Mouse (Mus musculus): ENCODE results near the gene B3gnt6. TPM values are rescaled to one million over a fixed set of nuclear protein-coding genes. Genes with fewer than 3 reads are reported as not detected.
A peak's percentile ranks its signal among the peaks of the same experiment; 100 is the strongest.

Gene B3gnt6
- total RNA-seq, 1 experiment from 2014 or later = 1.0 TPM

DNA sequence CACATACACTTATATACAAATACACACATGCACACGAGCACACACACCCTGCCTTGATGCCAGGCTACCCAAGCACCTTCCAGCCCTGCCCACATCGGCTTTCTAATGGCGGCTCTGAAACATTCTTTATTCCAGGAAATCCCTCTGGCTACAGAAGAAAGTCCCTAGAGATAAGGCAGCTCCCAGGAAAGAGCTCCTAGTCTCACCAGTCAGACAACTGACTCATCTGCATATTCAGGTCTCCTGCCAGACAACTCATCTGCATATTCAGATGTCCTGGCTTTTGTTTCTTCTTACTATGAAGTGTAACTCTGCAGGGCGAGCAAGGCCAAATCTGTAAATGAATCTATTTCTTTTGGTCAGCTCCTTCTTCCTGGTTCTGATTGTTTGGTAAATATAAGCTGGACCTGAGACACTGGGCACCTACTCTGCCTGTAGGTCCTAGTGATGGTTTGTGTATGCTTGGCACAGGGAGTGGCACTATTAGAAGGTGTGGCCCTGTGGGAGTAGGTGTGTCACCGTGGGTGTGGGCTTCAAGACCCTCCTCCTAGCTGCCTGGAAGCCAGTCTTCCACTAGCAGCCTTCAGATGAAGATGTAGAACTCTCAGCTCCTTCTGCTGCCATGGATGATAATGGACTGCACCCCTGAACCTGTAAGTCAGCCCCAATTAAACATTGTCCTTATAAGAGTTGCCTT, 41.5 kb downstream of the B3gnt6 start:
- no peak for ATAC-seq (replicated peaks in 1 of 2; ENCODE audit: insufficient read depth in 1 of 2, low FRiP score in 2 of 2, low TSS enrichment in 1 of 2, low read depth in 1 of 2, poor library complexity in 2 of 2, severe bottlenecking in 2 of 2)

DNA sequence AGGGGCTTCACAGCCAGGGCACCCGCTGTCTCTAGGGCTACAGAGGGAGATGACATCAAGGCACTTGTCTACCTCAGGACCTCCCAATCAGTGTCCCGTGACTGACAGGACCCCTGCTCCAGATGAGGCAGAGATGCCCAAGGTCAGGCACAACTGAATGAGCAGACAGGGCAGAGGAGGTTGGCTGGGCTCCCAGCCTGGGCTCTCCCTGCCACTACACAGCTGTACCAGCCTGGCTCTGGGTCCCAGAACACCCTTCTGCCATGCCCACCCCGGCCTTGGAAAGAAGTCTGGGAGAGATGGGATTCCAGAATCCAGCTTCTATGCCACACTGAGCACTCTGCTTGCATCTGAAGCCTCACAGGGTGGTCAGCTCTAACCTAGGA, 43.0 kb downstream of the B3gnt6 start:
- no peak for ATAC-seq (replicated peaks in 1 of 2; ENCODE audit: insufficient read depth in 1 of 2, low FRiP score in 2 of 2, low TSS enrichment in 1 of 2, low read depth in 1 of 2, poor library complexity in 2 of 2, severe bottlenecking in 2 of 2)

DNA sequence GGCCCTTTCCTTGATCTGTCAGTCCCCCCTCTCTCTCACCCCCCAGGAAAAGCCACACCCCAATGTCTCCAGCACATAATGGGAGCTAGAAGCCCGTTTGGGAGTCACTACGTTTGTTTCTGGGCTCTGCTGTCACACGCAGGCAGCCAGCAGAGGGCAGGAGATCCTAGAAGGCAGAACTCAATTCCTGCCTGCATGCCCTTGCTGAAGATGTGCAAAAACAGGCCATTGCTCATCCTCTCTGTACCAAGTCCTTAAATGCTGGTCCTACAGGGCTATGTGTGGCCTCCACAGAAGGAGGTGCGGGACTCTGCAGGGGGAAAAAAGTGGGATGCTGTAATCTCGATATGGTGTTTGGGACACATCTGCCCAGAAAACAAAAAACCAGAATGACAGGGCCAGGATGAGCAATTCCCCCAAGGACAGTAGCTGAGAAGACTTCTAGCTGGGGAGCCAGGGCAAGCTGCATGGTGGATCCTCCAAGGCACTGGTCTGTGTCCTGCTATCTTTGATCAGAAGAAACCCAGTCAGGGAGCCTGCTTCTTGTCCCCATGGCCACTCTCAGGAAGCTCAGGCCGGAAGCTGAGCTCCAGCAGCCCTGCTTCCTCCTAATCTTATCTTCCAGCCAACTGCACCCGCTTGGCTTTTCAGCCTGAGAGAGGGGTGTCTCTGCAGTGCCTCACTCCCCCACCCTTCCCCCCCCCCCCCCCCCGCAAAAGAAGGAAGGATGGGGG, 43.6 kb downstream of the B3gnt6 start:
- ATAC-seq (replicated peaks in 1 of 2; ENCODE audit: insufficient read depth in 1 of 2, low FRiP score in 2 of 2, low TSS enrichment in 1 of 2, low read depth in 1 of 2, poor library complexity in 2 of 2, severe bottlenecking in 2 of 2) = peak; percentile 63 to 64

DNA sequence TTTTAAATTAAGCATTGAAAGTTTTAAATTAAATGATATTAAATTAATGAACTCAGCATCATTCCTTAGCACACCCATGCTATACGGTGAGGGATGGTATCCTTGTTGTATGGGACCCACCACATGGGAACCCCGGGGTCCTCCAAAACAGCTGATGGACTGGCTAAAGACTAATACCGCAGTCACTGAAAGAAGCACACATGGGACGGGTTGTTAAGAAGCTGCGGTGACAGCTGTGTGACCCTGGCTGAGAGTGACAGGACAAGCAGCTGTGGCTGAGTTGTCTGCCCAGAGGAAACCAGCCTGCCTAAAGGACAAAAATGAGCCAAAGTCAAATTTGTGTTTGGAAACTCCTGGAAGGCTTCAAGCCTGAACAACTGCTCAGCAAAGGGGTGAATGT, 45.4 kb downstream of the B3gnt6 start:
- ATAC-seq (replicated peaks in 1 of 2; ENCODE audit: insufficient read depth in 1 of 2, low FRiP score in 2 of 2, low TSS enrichment in 1 of 2, low read depth in 1 of 2, poor library complexity in 2 of 2, severe bottlenecking in 2 of 2) = no peak

DNA sequence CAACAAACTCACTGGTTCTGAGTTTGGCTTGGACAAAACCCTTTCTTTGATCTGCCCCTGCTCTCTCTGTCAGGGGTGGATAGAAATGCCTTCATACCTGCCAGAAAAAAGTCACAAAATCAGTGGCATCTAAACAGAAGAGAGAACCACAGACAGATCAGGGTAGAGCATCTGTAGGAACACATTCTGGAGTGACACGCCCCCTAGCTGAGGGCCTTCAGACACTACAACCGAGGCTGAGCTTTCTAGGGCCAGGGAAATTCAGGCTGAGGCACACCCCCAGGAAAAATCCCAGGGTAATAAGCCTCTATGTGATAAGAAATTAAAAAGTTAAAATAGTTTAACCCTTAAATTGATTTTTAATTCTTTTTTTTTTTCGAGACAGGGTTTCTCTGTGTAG, 45.9 kb downstream of the B3gnt6 start:
- no peak for ATAC-seq (replicated peaks in 1 of 2; ENCODE audit: insufficient read depth in 1 of 2, low FRiP score in 2 of 2, low TSS enrichment in 1 of 2, low read depth in 1 of 2, poor library complexity in 2 of 2, severe bottlenecking in 2 of 2)

DNA sequence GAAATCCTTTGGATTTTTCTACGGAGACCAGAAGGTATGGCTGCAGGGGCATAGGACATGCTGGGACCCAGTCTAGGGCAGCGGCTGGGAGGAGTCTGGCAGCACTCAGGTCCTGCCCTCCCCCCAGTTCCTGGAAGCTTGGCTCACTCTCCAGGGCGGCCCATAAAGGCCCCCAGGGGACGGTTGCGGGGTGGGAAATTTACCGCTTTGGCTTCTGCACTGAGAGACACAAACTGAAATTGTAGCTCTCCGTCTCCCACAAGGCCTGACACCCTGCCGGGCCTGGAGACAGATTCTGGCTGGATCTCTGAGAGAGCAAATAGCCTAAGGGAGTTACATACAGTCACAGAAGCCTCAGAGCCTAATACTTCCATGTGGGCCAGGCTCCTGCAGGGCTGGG, 46.9 kb downstream of the B3gnt6 start:
- ATAC-seq (replicated peaks in 1 of 2; ENCODE audit: insufficient read depth in 1 of 2, low FRiP score in 2 of 2, low TSS enrichment in 1 of 2, low read depth in 1 of 2, poor library complexity in 2 of 2, severe bottlenecking in 2 of 2) = no peak

DNA sequence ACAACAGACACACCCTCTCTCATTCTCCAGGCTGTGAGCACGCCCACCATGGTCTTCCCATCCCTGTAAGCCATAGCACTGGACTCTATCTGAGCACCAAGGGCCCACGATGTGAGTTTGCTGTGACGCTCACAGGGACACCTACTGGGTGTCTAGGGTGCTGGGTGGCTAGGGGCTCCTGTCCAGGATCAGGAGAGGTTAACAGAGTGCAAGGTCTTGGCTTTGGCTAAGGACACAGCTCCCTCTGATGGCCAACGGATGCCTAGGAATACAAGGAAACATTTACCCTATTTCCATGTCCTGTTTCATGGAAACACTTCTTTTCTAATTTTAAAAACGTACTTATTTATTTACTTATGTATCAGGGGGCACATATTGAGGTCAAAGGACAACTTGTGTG, 48.8 kb downstream of the B3gnt6 start:
- ATAC-seq (replicated peaks in 1 of 2; ENCODE audit: insufficient read depth in 1 of 2, low FRiP score in 2 of 2, low TSS enrichment in 1 of 2, low read depth in 1 of 2, poor library complexity in 2 of 2, severe bottlenecking in 2 of 2) = no peak

DNA sequence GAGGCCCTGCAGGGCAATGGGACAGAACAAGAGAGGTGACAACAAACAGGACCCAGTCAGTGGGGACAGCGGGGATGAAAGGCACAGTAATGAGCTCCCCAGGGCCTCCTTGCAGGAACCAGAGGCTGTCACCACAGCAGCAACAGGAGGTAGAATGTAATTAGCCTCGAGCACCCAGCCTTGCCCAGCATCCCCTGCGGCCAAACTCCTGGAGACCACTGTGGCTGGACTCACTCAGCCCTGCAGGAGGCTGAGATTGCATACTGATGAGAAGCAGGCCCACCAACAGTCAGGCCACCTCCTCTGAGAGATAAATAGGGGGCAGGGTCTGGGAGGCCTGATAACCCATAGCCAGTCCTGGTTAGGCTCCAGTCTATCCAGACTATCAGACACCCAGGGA, 49.5 kb downstream of the B3gnt6 start:
- ATAC-seq (replicated peaks in 1 of 2; ENCODE audit: insufficient read depth in 1 of 2, low FRiP score in 2 of 2, low TSS enrichment in 1 of 2, low read depth in 1 of 2, poor library complexity in 2 of 2, severe bottlenecking in 2 of 2) = no peak

DNA sequence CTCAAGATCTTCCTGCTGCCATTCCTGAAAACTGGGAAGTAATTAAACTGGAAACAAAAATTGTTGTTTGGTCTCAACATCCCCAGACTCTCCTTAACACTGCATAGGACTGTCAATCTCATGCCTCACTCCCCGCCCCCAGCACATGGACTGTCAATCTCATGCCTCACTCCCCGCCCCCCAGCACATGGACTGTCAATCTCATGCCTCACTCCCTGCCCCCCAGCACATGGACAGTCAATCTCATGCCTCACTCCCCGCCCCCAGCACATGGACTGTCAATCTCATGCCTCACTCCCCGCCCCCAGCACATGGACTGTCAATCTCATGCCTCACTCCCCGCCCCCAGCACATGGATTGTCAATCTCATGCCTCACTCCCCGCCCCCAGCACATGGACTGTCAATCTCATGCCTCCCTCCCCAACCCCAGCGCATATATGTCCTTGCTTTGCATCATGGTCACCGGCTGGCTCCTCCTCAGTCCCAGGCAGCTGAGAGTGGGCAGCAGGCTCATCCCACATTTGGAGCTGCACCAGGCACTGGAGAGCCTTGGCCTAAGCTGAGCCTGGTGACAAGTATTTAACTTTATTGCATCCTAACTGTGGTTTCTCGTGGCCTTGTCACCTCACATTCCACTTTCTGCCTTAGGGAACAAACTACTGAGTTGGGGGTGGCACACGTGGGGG, 50.4 kb downstream of the B3gnt6 start:
- no peak for ATAC-seq (replicated peaks in 1 of 2; ENCODE audit: insufficient read depth in 1 of 2, low FRiP score in 2 of 2, low TSS enrichment in 1 of 2, low read depth in 1 of 2, poor library complexity in 2 of 2, severe bottlenecking in 2 of 2)

DNA sequence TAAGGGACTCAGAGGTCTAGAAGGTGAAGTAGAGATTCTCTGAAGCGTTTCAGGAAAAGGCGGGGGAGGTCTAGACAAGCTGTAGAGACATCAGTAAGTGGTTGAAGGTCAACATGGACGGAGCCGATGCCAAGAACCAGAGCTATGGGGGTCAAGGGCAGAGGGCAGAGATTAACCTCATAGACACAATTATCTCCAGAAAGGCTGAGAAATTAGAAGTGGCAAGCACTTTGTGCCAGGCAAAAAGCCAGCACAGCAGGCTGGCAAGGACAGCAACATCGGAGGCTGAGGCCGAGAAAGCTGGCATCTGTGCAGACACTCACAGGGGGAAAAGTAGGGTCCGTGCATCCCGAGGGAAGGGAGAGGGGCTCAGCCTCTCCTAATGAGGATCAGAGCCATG, 51.5 kb downstream of the B3gnt6 start:
- no peak for ATAC-seq (replicated peaks in 1 of 2; ENCODE audit: insufficient read depth in 1 of 2, low FRiP score in 2 of 2, low TSS enrichment in 1 of 2, low read depth in 1 of 2, poor library complexity in 2 of 2, severe bottlenecking in 2 of 2)

DNA sequence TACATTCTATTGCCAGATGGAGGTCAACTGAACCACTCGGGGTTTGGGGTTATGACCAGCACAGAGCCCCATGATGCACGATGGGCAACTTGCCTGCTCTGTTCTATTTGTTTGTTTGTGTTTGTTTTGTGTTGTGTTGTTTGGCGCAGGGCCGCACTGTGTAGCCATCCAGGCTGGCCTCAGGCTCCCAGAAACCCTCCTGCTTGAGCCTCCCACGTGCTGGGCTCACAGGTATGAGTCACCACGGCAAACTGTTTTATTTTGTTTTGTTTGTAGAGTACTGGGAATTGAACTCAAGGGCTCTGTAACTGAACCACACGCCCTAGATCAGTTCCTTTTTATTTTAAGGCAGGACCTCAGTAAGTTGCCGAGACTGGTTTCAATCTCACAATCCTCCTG, 52.8 kb downstream of the B3gnt6 start:
- no peak for ATAC-seq (replicated peaks in 1 of 2; ENCODE audit: insufficient read depth in 1 of 2, low FRiP score in 2 of 2, low TSS enrichment in 1 of 2, low read depth in 1 of 2, poor library complexity in 2 of 2, severe bottlenecking in 2 of 2)

DNA sequence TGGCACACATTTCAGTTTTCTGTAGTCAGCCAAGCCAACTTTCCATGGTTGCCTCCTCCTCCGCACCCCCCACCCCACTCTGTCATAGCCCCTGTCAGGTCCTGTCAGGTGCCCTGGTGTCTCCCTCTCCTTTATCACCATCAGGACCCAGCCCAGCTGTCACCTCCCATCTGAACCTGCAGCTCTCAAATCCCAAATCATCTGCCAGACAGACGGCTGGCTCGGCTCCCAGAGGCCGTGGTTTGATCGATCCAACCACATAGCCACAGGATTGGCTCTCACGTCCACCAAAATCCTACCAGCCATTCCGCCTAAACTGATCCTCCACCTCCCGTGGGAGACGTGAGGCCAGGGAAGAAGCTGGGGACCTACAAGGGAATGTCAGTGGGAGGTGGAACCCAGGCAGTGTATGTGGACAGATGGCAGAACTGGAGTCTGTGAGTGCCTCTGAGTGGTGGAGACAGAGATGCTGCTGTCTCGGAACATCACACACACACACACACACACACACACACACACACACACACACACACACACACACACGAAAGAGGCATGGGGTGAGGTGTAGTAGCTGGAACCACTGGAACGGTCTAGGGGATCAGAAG, 53.3 kb downstream of the B3gnt6 start:
- ATAC-seq (replicated peaks in 1 of 2; ENCODE audit: insufficient read depth in 1 of 2, low FRiP score in 2 of 2, low TSS enrichment in 1 of 2, low read depth in 1 of 2, poor library complexity in 2 of 2, severe bottlenecking in 2 of 2) = no peak

DNA sequence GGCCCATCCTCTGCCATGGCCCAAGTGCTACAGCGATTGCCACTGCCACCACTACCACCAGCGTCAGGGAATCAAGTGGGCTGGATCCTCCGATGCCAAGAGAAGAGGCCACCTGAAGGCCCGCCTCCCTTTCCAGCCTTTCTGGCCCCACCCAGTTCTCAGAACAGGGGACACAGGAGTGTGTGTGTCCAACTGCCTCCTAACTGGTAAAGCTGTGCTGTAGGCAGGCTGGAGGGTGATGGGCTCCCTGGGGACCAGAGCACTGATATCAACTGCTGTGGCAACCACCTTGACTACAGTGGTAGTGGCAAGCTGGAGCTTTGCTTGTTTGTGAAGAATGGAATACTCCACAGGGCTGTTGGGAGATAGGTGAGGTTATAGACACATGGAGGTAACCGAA, 53.9 kb downstream of the B3gnt6 start, which contains the start of gene Omp:
Gene Omp (minus strand): TSS at position 101 of the 400 bp plus-strand sequence.
- ATAC-seq (replicated peaks in 1 of 2; ENCODE audit: insufficient read depth in 1 of 2, low FRiP score in 2 of 2, low TSS enrichment in 1 of 2, low read depth in 1 of 2, poor library complexity in 2 of 2, severe bottlenecking in 2 of 2) = no peak

DNA sequence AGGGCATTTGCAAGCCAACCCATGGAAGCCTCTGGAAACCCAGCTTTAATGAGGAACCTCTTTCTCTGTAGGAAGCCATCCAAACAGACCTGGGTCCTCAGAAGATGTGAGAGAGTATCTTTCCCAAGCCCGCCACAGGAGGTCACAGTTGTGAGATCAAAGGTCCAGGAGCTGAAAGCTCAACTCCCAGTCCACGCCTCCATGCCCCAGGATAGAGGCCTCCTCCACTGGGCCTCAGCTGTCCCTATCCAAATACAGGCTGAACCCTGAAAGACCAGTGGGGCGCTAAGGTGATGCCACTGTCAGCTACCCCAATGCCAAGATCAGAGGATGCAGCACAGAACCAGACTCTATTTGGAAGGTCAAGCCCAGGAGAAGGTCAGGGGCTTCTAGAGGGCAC, 56.6 kb downstream of the B3gnt6 start:
- ATAC-seq (replicated peaks in 1 of 2; ENCODE audit: insufficient read depth in 1 of 2, low FRiP score in 2 of 2, low TSS enrichment in 1 of 2, low read depth in 1 of 2, poor library complexity in 2 of 2, severe bottlenecking in 2 of 2) = no peak

Other genes with a start within 250 kb of the B3gnt6 start
- gene Myo7a, start 80.0 kb downstream of the B3gnt6 start, total RNA-seq (2017) = 7.3 and 7.5 TPM in 2 replicates
- 0.50 and 0.89 TPM in 2 replicates for gene Omp, start 54.0 kb downstream of the B3gnt6 start, total RNA-seq (2017)
- 23.0 and 28.0 TPM in 2 replicates for gene Capn5, start 21.2 kb downstream of the B3gnt6 start, total RNA-seq (2017)
- gene Acer3, start 121.7 kb upstream of the B3gnt6 start, total RNA-seq (2017) = 17.6 and 30.8 TPM in 2 replicates
- not detected in 2 replicates for gene Tsku, start 161.8 kb upstream of the B3gnt6 start, total RNA-seq (2017)
- gene Gucy2d, start 240.9 kb upstream of the B3gnt6 start, total RNA-seq (2017) = not detected in 2 replicates